Mouse (Mus musculus): ENCODE data around the gene Scnn1g. TPM values are rescaled to one million over a fixed set of nuclear protein-coding genes. Genes with fewer than 3 reads are reported as not detected.
A peak's percentile ranks its signal among the peaks of the same experiment; 100 is the strongest.

The Scnn1g gene
- 33.9 and 35.3 TPM in 2 replicates for polyA plus RNA-seq (2012; rRNA removed)

DNA sequence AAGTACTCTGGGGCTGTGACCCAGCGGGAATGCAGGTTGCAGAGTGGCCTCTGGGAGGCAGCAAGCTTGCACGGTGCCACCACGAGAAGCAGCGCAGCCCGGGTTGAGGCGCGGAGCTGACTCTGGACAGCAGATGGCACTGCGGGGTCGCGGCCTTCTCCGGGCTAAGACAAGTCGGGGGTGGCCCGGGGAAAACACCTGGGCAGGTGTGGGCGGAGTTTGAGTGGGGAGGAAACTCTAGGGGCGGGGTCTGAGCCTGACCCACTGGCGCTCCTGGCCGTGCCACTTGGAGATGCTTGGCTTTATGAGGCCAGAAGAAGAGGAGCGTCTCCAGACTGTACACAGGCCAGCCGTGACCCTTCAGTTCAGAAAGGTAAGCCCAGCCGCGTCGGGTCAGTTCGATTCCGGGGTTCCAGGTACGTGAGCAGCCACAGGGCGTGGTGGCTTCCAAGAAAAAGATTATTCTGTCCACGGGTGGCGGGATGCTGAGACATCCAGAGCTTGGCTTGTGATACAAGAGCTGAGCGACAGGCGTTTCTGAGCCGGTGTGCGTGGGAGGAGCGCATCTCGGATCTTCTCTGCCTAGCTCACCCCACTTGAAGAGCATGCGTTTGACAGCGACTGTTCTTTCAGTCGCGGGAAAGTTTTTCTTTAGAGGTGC is at the start of gene Scnn1g:
Gene Scnn1g, plus strand, starts transcription at position 309 of the 661 bp plus-strand sequence.
- peak; percentile 85 for DNase-seq (ENCODE audit: low spot score)

DNA sequence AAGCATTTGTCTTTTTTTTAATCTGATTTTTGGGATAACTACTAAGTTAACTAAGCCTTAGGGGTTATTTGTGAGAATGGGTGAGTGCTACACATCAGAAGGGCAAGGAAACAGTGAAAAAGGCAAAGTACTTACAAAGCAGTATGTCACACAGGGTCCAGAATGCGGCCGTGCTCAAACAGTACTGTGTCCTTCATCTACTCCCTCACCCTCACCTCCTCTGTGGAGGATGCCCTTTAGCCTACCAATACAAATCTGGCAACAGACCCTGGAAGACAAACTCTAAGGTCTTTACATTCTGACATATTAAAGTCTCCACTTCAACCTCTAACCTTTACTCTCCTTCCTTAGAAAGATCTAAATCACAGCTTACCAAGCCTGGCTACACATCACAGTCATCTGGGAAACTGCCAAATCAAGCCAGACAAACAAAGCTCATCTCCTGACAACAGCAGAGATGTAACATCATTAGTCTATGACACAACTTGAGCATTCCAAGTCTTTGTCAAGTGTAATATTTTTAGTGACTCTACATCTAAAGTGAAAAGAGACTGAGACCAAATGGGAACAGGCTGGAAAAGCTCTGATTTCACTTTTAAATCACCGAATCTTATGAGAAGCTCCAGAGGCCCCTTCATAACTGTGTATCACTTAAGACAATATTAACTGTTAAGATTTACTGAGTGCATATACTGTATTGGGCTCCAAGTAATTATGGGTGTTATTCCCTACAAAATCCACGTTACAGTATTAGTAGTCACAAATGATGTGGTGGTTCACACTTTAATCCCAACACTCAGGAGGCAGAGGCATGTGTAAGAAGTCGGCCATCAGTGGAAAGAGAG is 48.9 kb upstream of the Scnn1g start:
- no peak for DNase-seq (ENCODE audit: low spot score)

DNA sequence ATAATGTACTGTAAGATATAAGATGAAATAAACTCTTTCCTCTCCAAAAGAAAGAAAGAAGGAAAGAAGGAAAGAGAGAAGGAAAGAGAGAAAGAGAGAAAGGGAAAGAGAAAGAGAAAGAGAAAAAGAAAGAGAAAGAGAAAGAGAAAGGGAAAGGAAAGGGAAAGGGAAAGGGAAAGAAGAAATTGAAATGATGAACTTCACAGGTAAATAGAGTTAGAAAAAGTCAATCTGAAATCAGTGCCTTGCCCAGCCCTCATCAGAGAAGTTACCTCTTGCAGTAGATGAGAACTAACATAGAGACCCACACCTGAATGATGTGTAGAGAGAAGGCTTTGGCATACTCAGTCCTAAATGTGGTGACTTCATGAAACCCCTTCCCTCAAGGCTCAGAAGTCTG is 44.9 kb upstream of the Scnn1g start:
- DNase-seq (ENCODE audit: low spot score): no peak

DNA sequence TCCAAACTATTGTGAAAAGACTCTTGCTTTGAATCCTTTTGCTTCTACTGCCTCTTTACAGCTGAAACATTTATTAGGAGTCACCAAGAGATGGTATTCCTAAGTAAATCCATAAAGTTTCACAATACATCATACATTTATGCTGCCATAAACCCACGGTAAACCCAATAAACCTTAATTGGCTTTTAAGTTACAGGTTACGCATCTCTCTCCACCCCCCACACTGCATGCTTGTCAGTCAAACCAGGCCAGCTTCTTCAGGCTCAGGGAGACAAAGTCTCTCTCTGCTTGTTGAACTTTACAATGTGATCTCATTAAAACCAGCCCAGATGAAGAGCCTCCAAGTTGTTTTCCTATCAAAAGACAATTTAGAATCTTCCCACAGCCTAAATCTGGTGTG is 42.5 kb upstream of the Scnn1g start:
- no peak for DNase-seq (ENCODE audit: low spot score)

DNA sequence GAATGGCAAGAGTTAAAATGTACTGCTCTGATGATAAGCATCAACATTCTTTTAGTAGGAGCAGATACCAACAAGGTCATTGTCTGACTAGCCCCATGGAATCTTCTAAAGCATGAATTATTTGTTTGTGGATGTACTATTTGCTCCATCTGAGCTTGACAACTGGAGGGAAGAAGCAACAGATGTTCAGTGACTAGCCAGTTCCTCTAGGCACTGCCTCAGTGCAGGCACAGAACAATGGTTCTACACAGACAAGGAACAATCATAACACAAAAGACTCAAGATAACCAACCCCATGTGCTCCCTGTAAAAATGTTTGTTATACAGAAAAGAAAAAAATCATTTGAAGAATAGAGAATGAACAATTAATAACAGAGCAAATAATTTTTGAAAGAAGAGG is 37.1 kb upstream of the Scnn1g start:
- no peak for DNase-seq (ENCODE audit: low spot score)

DNA sequence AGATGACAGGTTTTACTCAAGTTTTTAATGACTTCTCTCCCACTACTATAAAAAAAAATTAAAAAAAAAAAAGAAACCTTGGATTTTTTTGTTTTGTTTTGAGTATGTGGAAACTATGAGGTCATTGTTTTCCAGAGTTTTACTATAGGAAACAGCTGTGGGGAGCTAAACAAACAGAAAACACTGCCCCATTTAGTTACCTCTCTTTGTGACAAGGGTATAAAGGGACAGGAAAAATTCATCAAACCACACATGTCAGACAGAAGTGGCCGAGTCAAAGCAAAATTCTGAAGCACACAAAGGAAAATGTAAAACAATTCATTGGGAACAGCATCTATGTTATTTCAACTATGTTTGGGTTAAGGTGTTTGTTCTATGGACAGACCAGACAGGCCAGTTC is 36.7 kb upstream of the Scnn1g start:
- no peak for DNase-seq (ENCODE audit: low spot score)

DNA sequence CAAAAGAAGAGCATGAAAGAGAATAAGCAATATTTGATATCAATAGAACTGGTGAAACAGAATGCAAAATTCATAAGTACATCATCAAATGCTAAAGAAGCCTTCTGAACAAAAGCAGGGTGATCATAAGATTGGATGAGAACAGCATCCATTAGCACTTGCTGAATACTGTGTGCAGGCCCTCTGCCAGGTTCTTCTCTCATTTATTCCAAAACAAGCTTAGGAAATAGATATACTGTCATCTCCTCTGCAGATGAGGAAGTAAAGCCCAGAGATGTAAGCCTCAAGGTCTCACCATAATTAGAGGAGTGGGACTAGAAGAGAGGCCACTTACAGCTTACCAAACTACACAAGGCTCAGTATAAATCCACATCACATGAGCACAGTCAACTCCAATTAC is 35.1 kb upstream of the Scnn1g start:
- DNase-seq (ENCODE audit: low spot score): no peak

DNA sequence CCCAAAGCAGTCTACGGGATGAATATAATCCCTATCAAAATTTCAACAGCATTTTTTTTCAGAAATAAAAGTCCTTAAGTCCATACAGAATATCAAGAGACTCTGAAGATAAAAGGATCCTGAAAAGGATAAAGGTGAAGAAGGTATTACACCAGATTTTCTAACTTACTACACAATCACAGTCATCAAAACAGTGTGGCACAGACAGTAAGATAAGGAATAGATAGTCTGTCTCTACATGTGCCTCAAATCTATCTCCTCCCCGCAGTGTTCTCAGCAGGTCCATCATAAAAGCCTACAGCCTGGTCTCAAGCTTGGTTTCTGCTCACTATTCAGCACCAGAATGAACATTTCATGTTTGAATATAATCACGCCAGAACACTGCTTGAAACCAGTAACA is 33.8 kb upstream of the Scnn1g start:
- DNase-seq (ENCODE audit: low spot score): no peak

DNA sequence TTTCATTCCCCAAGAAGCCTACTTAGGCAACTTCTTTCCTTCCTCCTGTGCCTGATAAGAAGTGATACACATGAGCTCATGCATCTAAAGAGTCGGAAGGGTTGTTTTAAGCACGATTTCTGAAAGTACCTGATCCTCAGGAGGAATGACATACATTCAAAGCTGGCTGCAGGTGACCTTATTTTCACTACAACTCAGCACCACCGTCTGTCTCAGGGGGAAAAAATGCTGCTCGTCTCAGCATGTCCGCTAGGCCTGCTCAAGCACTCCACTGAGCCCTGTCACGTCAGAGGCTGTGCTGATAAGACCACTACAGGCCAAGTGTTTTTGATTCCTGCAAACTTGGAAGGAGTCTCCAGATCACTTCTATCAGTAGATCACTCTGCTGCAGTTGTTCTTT is 32.3 kb upstream of the Scnn1g start:
- no peak for DNase-seq (ENCODE audit: low spot score)

DNA sequence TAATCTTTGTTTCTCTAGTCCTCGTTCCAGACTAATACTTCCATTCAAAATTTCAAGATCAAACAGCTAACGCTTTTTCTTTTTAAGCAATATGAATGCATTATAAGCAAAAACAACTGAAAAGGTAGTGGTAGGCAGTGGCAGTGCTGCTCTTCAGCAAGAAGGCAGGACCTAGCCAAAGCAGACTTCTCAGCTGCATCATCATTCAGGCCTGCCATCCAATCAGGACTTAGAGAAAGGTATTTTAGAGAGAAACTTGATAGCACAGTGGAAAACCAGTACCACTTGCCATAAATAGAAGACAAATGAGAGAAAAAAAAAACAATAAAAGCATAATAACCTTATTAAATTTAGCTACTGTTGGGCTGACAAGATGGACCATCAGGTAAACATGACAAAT is 29.2 kb upstream of the Scnn1g start:
- no peak for DNase-seq (ENCODE audit: low spot score)

DNA sequence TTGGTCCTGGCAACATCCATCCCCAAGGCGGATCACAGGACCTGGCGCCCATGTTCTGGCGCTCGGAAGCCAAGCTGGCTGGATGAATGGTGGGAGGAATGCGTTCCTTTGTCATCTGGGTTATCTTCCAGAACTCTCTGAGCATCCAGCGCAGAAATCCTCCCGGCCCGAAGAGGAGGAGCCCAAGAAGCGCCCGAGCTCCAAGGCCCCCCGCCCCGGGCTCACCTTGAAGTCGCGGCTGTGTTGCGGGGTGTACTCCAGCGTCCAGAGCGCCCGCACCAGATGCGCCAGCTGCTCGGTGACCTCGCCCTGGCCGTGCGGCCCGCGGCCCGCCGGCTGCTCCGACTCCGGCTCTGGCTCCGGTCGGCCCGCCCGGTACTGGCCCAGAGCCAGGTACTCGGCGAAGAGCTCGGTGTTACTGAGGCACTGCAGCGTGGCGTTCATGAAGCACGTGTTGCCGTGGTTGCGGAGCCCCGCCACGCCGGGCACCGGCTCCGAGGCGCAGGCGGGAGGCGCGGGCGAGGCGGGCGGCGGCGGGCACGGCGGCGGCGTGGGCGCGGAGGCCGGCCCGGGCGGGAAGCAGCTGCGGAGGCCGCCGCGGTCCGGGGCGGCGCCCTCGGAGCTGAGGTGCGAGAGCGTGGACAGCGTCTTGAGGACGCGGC is 27.7 kb upstream of the Scnn1g start:
- peak; percentile 54 for DNase-seq (ENCODE audit: low spot score)

DNA sequence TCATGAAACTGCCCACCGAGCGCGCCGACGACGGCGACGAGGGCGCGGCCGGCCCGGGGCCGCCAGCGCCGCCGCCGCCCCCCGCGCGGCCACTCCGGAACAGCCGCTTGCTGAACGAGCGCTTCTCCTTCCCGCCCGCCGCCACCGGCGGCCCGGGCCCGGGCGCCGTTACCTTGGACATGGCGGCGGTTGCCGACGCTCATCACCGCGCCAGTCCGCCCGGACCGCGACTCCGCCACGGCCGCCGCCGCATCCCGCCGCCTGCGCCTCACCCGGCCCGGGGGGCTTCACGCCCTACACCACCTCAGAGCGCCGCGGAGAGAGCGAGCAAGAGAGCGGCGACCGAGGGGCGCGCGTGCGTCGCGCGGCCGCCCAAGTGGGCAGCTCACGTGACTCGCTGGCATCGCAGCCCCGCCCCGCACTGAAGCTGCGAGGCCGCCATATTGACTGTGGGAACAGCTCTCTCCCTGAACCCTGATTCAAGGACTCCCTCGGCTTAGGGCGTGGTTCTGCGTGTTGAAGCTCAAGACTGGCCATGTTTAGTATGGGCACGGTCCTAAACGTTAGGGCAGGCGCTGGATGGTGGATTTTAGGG is 27.1 kb upstream of the Scnn1g start, which contains the start of gene Usp31:
Gene Usp31, minus strand, starts transcription at position 181 of the 595 bp plus-strand sequence.
- peak; percentile 86 for DNase-seq (ENCODE audit: low spot score)

DNA sequence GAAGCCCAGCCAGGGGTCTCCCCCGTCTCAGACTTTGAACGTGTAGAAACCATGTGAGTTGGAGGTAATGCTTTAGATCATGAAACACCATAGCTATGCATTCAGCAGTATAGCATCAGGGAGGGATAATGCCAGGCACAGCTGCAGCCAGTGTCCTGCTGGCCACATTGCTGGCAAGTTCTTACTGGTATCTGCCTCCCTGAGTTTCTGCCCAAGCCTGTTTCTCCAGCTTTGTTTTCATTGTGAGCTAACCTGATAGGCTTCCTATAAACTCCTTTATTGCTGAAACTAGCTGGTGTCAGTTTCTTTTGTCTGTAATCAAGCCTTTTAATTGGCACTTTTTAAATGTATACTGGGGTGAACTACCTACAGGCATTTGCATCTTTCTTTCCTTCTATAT is 23.1 kb upstream of the Scnn1g start:
- DNase-seq (ENCODE audit: low spot score): no peak

DNA sequence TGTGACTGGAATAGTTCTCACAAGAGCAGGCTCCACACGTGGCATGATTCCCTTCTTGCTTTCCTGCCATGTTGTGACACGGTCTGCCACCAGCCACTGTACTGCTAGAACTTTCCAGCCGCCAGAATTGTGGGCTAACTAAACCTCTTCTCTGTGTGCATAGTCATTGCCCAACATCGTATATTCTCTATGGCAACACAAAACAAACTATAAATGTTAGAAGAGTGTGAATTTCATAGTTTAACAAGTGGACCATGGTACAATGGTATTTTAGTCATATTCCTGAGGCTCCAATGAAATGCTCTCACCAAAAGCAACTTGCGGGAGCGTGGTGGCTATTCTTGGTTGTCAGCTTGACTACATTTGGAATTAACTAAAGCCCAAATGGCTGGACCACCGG is 17.2 kb upstream of the Scnn1g start:
- DNase-seq (ENCODE audit: low spot score): no peak

DNA sequence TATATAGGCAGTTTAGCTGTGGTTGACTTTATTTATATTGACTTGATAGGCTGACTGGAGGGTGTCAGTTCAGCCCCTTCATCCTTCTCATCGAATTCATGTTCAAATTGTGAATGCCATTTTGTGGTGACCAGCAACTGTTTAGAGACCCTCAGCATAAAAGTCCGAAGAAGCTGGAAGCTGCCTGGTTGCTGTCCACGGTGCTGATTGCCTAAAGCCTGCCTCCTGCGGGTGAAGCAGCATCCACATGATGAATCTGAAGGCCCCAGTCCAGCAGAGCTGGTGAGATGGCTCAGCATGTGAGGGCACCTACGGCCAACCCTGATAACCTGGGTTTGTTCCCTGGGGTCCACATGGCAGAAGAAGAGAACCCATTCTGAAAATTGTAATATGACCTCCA is 4.1 kb upstream of the Scnn1g start:
- DNase-seq (ENCODE audit: low spot score): no peak

DNA sequence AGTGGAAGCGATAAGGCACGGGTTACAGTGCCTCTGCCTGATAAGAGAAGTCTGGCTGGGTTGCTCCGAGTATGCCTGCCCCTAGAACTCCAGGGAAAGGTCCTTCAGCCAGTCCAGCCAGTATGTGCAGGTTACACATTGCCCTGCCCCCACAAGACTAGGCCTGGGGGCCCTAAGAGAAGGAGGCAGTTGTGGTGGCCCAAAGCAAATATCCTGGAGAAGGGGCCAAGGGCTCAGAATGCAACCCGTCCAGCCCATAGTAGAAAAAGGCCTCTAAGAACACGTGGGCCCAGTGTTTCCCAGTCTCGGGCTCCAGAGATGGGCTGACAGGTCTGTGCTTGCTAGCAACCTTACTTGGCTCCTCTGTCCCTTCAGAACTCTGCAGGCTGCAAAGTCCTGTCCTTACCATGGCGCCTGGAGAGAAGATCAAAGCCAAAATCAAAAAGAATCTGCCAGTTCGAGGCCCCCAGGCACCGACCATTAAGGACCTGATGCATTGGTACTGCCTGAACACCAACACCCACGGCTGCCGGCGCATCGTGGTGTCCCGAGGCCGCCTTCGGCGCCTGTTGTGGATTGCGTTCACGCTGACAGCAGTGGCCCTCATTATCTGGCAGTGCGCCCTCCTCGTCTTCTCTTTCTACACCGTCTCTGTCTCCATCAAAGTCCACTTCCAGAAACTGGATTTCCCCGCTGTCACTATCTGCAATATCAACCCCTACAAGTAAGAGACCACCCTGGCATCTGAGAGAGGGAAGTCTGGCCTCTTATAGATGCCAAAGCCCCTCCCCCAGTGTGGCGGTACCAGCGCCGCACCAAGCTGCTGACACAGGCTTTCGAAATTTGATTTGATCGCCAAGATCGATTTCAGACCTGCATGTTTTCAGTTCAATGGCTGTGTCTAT is 3.5 kb downstream of the Scnn1g start:
- DNase-seq (ENCODE audit: low spot score): peak; percentile 41

DNA sequence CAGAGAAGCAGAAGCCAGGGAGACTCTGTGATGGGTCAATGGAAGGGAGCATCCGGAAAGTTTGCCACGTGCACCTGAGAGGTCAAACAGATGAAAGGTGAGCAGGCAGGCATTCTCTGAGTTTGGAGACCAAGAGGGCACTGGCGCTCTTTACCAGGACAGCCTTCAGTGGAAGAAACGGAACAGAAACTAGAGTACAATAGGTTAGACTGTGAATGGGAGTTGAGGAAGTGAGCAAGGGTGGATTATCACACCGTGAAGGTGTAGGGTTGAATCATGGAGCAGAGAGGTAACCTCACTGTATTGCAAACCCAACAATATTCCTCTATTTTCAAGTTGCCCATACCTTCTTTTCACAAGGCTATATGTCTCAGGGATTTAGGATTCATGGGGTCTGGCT is 16.0 kb downstream of the Scnn1g start:
- no peak for DNase-seq (ENCODE audit: low spot score)

DNA sequence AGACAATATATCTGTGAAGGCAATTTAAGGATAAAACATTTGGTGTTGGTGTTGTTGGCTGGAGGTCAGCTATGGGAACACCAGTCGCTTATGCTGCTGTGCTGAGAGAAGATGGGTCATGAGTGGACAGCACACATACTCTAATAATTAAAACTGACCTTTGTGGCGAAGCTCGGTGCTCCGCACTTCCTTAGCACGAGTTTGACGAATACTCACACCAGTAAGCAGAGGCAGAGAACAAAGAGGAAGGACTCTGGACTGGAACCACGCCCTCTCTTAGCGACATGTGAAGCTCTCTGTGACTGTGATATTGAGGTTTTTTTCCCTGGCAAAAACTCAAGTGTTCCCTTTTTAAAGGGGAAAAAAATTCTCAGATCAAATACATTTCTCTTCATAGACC is 20.5 kb downstream of the Scnn1g start:
- DNase-seq (ENCODE audit: low spot score): no peak

DNA sequence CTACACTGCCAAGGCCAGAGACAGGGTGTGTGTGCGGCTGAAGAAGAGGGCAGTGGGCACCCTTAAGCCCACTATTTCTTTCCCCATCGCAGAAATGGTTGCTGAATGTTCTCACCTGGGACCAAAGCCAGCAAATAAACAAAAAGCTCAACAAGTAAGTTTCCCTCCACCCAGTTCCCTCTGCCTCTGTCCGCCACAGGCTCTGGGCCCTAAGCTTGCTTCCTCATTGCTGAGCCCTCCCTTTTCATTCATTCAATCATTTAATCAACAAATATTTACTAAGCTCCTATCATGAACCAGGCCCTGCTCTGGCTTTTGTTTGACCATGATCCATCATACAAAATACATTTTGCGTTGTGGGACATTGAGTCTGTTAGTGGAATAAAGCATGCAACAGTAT is 29.0 kb downstream of the Scnn1g start:
- DNase-seq (ENCODE audit: low spot score): no peak

DNA sequence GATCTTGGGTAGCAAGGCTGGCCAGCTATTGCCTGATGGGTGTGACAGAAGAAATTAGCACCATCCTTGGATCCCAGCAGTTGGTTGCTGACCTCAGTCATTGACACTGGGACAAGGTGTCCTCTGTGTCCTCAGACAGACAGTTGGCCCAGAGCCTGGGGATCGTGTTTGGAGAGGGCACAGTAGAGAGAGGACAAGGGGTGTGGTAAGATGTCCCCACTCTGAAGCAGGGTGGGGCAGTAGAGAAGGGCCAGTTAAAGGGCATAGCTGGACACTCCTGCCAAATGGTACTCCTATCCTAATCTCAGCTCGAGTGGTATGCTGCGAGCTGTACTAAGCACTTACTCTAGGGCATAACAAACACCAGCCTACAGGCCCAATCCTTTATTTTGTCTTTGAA is 33.6 kb downstream of the Scnn1g start:
- no peak for DNase-seq (ENCODE audit: low spot score)

DNA sequence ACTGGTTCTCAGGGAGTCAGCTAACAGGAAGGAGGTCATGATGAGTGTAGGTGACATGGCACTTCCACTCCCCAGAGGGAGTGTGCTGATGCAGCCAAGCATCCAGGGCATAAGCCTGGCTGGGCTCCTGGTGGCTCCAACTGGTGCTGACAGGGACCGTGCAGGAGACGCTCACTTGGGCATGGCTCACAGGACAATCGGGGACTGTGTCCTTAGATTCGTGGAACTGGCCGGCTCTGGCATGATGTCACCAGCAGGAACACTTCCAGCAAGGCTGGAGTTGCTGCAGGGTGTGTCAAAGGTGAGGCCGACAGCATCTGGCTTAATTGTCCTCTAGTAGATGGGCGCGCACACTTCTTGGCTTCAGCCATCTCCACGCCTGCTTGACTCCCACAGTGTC is 34.7 kb downstream of the Scnn1g start:
- no peak for DNase-seq (ENCODE audit: low spot score)
